Mouse (Mus musculus): ENCODE results near the gene Trim21. TPM values are rescaled to one million over a fixed set of nuclear protein-coding genes. Genes with fewer than 3 reads are reported as not detected.

The Trim21 gene
- polyA plus RNA-seq (2014; fragmentation: Nextera tagmentation; extraction: Ambion mirVana), result 0.11 and 0.57 TPM in 2 replicates

GRCm38 (mm10) chr7:102564999-102565997 lies at the start of gene Trim21:
Gene Trim21, minus strand, starts transcription at chr7:102565486.
- peak; percentile 59; the same call in 1 of the 2 replicates for ATAC-seq (ENCODE audit: low FRiP score)
- Histone ChIP-seq H3K27ac (no peak within 1 kb of the TSS), H3K9ac (peak within 1 kb of the TSS; percentile 24; the same call in 1 of the 2 replicates), H3K4me1 (replicated peaks; ENCODE audit: control insufficient read depth, insufficient read depth, low read length) (no peaks in the 10 kb centered on the region), H3K36me3 (replicated peaks; ENCODE audit: control insufficient read depth, insufficient read depth) (no peaks in the 10 kb centered on the region), H3K27me3 (ENCODE audit: control insufficient read depth, insufficient read depth, low read length) (no peaks in the 10 kb centered on the region), H3K4me3 (replicated peaks; ENCODE audit: low read length) (peak within 1 kb of the TSS; percentile 24), H3K4me2 (replicated peaks) (peak within 1 kb of the TSS; percentile 39), H3K9me3 (ENCODE audit: control insufficient read depth, low read length) (no peaks in the 10 kb centered on the region)
- peak; percentile 26 for DNase-seq (ENCODE audit: low spot score)
- WGBS, result 23% methylated on average over 10 of the region's 10 CpGs

DNA sequence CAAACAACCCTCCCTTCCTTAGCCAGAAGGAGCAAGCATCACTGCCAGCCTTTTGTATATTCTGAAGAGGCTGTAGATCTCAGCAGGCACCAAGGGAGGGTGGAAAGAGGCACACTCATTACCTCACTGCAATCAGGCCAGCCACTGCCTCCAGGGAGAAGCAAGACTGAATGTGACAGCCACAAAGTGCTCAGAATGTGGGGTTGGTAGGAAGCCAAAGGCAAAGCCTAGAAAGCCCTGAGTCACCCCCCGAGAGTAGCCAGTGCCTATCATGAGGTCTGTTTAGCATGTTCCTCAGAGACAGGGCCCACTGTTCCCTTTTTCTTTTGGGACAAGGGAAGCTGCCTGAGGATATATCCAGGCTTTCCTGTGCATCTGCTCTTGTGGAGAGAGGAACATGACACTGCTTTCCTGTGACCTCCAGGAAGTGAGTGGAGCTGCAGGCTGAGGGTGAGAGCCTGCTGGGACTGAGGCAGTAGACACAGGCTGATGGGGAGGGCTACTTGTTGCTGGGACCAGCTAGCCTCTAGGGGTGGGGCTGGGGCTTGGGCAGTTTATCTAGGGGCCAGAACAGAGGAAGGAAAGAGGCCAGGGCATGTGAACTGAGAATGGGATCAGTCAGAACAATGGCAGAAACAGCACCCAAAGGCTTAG lies 32.2 kb upstream of the Trim21 start, which contains the start of gene Olfr552:
TSS of gene Olfr552 (plus strand) at position 393 of the 654 bp plus-strand sequence.
- DNase-seq (ENCODE audit: low spot score) (no peak), ATAC-seq (ENCODE audit: low FRiP score) (no peak)
- H3K4me2 ChIP-seq (replicated peaks), result no peak within 1 kb of the TSS
- no peak within 1 kb of the TSS for H3K27ac ChIP-seq
- H3K4me1 ChIP-seq (replicated peaks; ENCODE audit: control insufficient read depth, insufficient read depth, low read length), result no peaks in the 10 kb centered on the region
- H3K4me3 ChIP-seq (replicated peaks; ENCODE audit: low read length), result no peak within 1 kb of the TSS
- no peaks in the 10 kb centered on the region for H3K9me3 ChIP-seq (ENCODE audit: control insufficient read depth, low read length)
- no peak within 1 kb of the TSS for H3K9ac ChIP-seq
- no peaks in the 10 kb centered on the region for H3K36me3 ChIP-seq (replicated peaks; ENCODE audit: control insufficient read depth, insufficient read depth)
- WGBS, result 81% methylated on average over 1 of the region's 1 CpGs
- H3K27me3 ChIP-seq (ENCODE audit: control insufficient read depth, insufficient read depth, low read length), result no peaks in the 10 kb centered on the region

DNA sequence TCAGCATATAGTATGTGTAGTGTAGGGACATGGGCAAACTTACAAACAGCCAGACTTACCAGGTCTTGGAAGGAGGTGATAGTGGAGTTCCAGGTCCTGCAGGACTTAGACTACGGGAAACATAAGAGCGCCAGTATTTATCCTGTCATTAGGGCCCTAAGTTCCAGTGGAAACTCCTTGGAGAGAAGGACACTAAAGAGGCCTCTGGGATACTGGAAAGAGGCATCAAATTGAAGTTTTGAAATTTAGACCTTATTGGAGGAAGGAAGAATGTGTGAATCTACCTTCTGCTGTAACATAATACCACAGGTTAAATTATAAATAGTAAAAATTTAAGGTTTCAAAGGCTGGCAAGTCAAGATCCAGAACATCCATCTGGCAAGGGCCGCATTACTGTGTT lies 26.5 kb upstream of the Trim21 start, which contains the start of gene Olfr551:
TSS of gene Olfr551 (minus strand) at position 101 of the 400 bp plus-strand sequence.
- no peak for ATAC-seq (ENCODE audit: low FRiP score)
- Histone ChIP-seq H3K9ac (no peak within 1 kb of the TSS), H3K4me3 (replicated peaks; ENCODE audit: low read length) (no peak within 1 kb of the TSS), H3K9me3 (ENCODE audit: control insufficient read depth, low read length) (no peaks in the 10 kb centered on the region), H3K27me3 (ENCODE audit: control insufficient read depth, insufficient read depth, low read length) (no peaks in the 10 kb centered on the region), H3K4me1 (replicated peaks; ENCODE audit: control insufficient read depth, insufficient read depth, low read length) (no peaks in the 10 kb centered on the region), H3K4me2 (replicated peaks) (no peak within 1 kb of the TSS), H3K36me3 (replicated peaks; ENCODE audit: control insufficient read depth, insufficient read depth) (no peaks in the 10 kb centered on the region), H3K27ac (no peak within 1 kb of the TSS)
- no peak for DNase-seq (ENCODE audit: low spot score)
- 99% methylated on average over 3 of the region's 3 CpGs for WGBS

- Histone ChIP-seq H3K4me1 (replicated peaks; ENCODE audit: control insufficient read depth, insufficient read depth, low read length) (no peaks in the 10 kb centered on the region), H3K36me3 (replicated peaks; ENCODE audit: control insufficient read depth, insufficient read depth) (no peaks in the 10 kb centered on the region), H3K4me2 (replicated peaks) (no peak overlapping the region), H3K4me3 (replicated peaks; ENCODE audit: low read length) (no peak overlapping the region), H3K9me3 (ENCODE audit: control insufficient read depth, low read length) (no peaks in the 10 kb centered on the region), H3K27me3 (ENCODE audit: control insufficient read depth, insufficient read depth, low read length) (no peaks in the 10 kb centered on the region), H3K9ac (no peak overlapping the region), H3K27ac (no peak overlapping the region)
- ATAC-seq (ENCODE audit: low FRiP score), result no peak
- no peak for DNase-seq (ENCODE audit: low spot score)
- WGBS, result 83% methylated on average over 6 of the region's 6 CpGs
Measured at GRCm38 (mm10) chr7:102575998-102576397, 10.7 kb upstream of the Trim21 start.

DNA sequence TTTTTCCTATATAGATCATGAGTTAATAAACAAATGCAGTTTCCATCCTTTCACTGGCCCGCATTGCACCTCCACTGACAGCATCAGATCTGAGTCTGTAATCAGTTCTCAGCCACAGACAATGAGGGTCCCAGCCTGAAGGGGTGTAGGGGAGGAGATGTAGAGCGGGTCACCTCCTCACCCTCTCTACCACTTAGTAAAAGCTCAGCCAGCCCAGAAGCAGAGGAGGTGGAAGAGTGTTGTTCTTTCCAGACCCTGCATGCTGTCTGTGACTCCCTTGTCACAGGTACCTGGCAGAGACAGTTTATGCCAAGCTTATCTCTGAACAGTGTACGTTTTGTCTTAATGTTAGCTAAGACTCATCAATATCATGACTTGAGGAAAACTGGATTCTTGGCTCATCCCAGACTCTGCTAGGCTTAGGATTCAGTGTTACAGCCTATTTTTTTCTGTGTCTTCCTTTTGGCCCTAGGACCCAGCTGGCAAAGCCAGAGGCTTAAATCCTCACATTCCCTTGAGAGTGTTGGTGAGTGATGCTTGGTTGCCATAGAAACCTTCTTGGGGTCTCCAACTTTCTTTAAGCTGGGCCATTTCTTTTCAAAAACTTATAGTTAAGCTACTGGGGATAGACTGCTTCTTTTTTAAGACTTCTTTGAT lies 8.0 kb upstream of the Trim21 start:
- DNase-seq (ENCODE audit: low spot score), result no peak
- ATAC-seq (ENCODE audit: low FRiP score), result no peak
- H3K9me3 ChIP-seq (ENCODE audit: control insufficient read depth, low read length), result no peaks in the 10 kb centered on the region
- H3K4me3 ChIP-seq (replicated peaks; ENCODE audit: low read length), result no peak overlapping the region
- H3K4me1 ChIP-seq (replicated peaks; ENCODE audit: control insufficient read depth, insufficient read depth, low read length), result no peaks in the 10 kb centered on the region
- H3K4me2 ChIP-seq (replicated peaks), result no peak overlapping the region
- no peaks in the 10 kb centered on the region for H3K27me3 ChIP-seq (ENCODE audit: control insufficient read depth, insufficient read depth, low read length)
- H3K27ac ChIP-seq, result no peak overlapping the region
- no peak overlapping the region for H3K9ac ChIP-seq
- 60% methylated on average over 3 of the region's 3 CpGs for WGBS
- H3K36me3 ChIP-seq (replicated peaks; ENCODE audit: control insufficient read depth, insufficient read depth), result no peaks in the 10 kb centered on the region

- no peak for ATAC-seq (ENCODE audit: low FRiP score)
- H3K27ac ChIP-seq, result no peak within 1 kb of the TSS
- no peaks in the 10 kb centered on the region for H3K4me1 ChIP-seq (replicated peaks; ENCODE audit: control insufficient read depth, insufficient read depth, low read length)
- H3K27me3 ChIP-seq (ENCODE audit: control insufficient read depth, insufficient read depth, low read length), result no peaks in the 10 kb centered on the region
- H3K9me3 ChIP-seq (ENCODE audit: control insufficient read depth, low read length), result no peaks in the 10 kb centered on the region
- H3K36me3 ChIP-seq (replicated peaks; ENCODE audit: control insufficient read depth, insufficient read depth), result no peaks in the 10 kb centered on the region
- H3K4me3 ChIP-seq (replicated peaks; ENCODE audit: low read length), result no peak within 1 kb of the TSS
- no peak within 1 kb of the TSS for H3K9ac ChIP-seq
- no peak for DNase-seq (ENCODE audit: low spot score)
- 95% methylated on average over 8 of the region's 8 CpGs for WGBS
- H3K4me2 ChIP-seq (replicated peaks), result no peak within 1 kb of the TSS
Measured at GRCm38 (mm10) chr7:102571142-102571541, 5.9 kb upstream of the Trim21 start, which contains the start of gene Olfr550. Gene Olfr550, plus strand, starts transcription at chr7:102571442.

GRCm38 (mm10) chr7:102566219-102566618 lies 933 bp upstream of the Trim21 start:
- H3K4me1 ChIP-seq (replicated peaks; ENCODE audit: control insufficient read depth, insufficient read depth, low read length), result no peaks in the 10 kb centered on the region

DNA sequence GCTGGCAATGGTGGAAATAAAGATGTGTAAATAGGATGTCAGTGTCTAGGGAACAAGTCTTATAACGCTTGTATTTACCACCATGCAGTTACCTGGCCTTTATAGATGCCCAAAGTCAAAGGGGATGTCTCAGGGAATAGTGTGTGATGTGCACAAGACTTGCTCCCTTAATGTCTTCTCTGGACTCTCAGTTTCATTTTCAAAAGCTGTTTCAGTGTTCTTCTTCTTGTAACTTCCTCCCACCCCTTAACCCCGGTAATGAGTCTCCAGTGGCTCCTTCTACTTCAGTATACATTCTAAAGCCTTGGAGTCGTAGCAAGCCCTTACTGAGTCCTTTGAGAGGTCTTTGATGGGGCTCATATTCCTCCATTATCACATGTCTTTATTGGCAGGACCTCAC lies 12.0 kb downstream of the Trim21 start:
- Histone ChIP-seq H3K4me1 (replicated peaks; ENCODE audit: control insufficient read depth, insufficient read depth, low read length) (no peaks in the 10 kb centered on the region), H3K27ac (no peak overlapping the region), H3K27me3 (ENCODE audit: control insufficient read depth, insufficient read depth, low read length) (no peaks in the 10 kb centered on the region), H3K4me2 (replicated peaks) (no peak overlapping the region), H3K4me3 (replicated peaks; ENCODE audit: low read length) (no peak overlapping the region), H3K9ac (no peak overlapping the region), H3K9me3 (ENCODE audit: control insufficient read depth, low read length) (no peaks in the 10 kb centered on the region), H3K36me3 (replicated peaks; ENCODE audit: control insufficient read depth, insufficient read depth) (no peaks in the 10 kb centered on the region)
- no peak for ATAC-seq (ENCODE audit: low FRiP score)
- DNase-seq (ENCODE audit: low spot score), result no peak
- 89% methylated on average over 3 of the region's 3 CpGs for WGBS

More at GRCm38 (mm10) chr7:102566219-102566618, 933 bp upstream of the Trim21 start:
- H3K36me3 ChIP-seq (replicated peaks; ENCODE audit: control insufficient read depth, insufficient read depth), result no peaks in the 10 kb centered on the region
- H3K27me3 ChIP-seq (ENCODE audit: control insufficient read depth, insufficient read depth, low read length), result no peaks in the 10 kb centered on the region
- ATAC-seq (ENCODE audit: low FRiP score) (no peak), DNase-seq (ENCODE audit: low spot score) (no peak)
- H3K4me3 ChIP-seq (replicated peaks; ENCODE audit: low read length), result no peak overlapping the region
- no peak overlapping the region for H3K9ac ChIP-seq
- no peak overlapping the region for H3K4me2 ChIP-seq (replicated peaks)
- no peak overlapping the region for H3K27ac ChIP-seq
- no peaks in the 10 kb centered on the region for H3K9me3 ChIP-seq (ENCODE audit: control insufficient read depth, low read length)
- WGBS, result 90% methylated on average over 4 of the region's 4 CpGs

GRCm38 (mm10) chr7:102549570-102549969 lies 15.7 kb downstream of the Trim21 start, which contains the start of gene Olfr549:
Gene Olfr549, plus strand, starts transcription at chr7:102549870.
- ATAC-seq (ENCODE audit: low FRiP score), result no peak
- H3K4me2 ChIP-seq (replicated peaks), result no peak within 1 kb of the TSS
- no peak for DNase-seq (ENCODE audit: low spot score)

More at GRCm38 (mm10) chr7:102549570-102549969, 15.7 kb downstream of the Trim21 start, which contains the start of gene Olfr549:
- no peaks in the 10 kb centered on the region for H3K9me3 ChIP-seq (ENCODE audit: control insufficient read depth, low read length)
- H3K4me3 ChIP-seq (replicated peaks; ENCODE audit: low read length), result no peak within 1 kb of the TSS
- no peaks in the 10 kb centered on the region for H3K27me3 ChIP-seq (ENCODE audit: control insufficient read depth, insufficient read depth, low read length)
- 89% methylated on average over 3 of the region's 3 CpGs for WGBS
- H3K36me3 ChIP-seq (replicated peaks; ENCODE audit: control insufficient read depth, insufficient read depth), result no peaks in the 10 kb centered on the region
- no peak within 1 kb of the TSS for H3K9ac ChIP-seq
- no peak within 1 kb of the TSS for H3K27ac ChIP-seq
- no peaks in the 10 kb centered on the region for H3K4me1 ChIP-seq (replicated peaks; ENCODE audit: control insufficient read depth, insufficient read depth, low read length)
